Mouse (Mus musculus): ENCODE data around the gene Adgrd1. TPM values are rescaled to one million over a fixed set of nuclear protein-coding genes. Genes with fewer than 3 reads are reported as not detected.

Gene Adgrd1
- polyA plus RNA-seq, 1 experiment from 2014 or later, result not detected

GRCm38 (mm10) chr5:129182554-129182953 is 86.0 kb downstream of the Adgrd1 start:
- Histone ChIP-seq H3K4me1 (ENCODE audit: control insufficient read depth, insufficient read depth, low read length) (no peaks in the 10 kb centered on the region; the same call in 1 of the 2 replicates), H3K27me3 (ENCODE audit: control insufficient read depth, insufficient read depth, low read length) (no peaks in the 10 kb centered on the region), H3K4me2 (ENCODE audit: low read depth, severe bottlenecking) (no peak overlapping the region), H3K27ac (replicated peaks; ENCODE audit: low read depth, low read length) (no peak overlapping the region), H3K4me3 (ENCODE audit: low read depth, low read length) (no peak overlapping the region), H3K9me3 (ENCODE audit: control insufficient read depth, low read length) (no peaks in the 10 kb centered on the region), H3K9ac (ENCODE audit: low read length) (no peak overlapping the region), H3K36me3 (ENCODE audit: control insufficient read depth, insufficient read depth, low read length) (no peaks in the 10 kb centered on the region)
- WGBS, result 36% methylated on average over 8 of the region's 8 CpGs
- DNase-seq (ENCODE audit: low spot score), result no peak
- ATAC-seq (ENCODE audit: insufficient number of reproducible peaks, low FRiP score, low TSS enrichment, low read depth), result no peak

GRCm38 (mm10) chr5:129186260-129186659 is 89.7 kb downstream of the Adgrd1 start:
- Histone ChIP-seq H3K9ac (ENCODE audit: low read length) (no peak overlapping the region), H3K4me3 (ENCODE audit: low read depth, low read length) (no peak overlapping the region), H3K4me1 (ENCODE audit: control insufficient read depth, insufficient read depth, low read length) (no peaks in the 10 kb centered on the region; the same call in 1 of the 2 replicates), H3K27me3 (ENCODE audit: control insufficient read depth, insufficient read depth, low read length) (no peaks in the 10 kb centered on the region), H3K9me3 (ENCODE audit: control insufficient read depth, low read length) (no peaks in the 10 kb centered on the region), H3K27ac (replicated peaks; ENCODE audit: low read depth, low read length) (no peak overlapping the region), H3K4me2 (ENCODE audit: low read depth, severe bottlenecking) (no peak overlapping the region), H3K36me3 (ENCODE audit: control insufficient read depth, insufficient read depth, low read length) (no peaks in the 10 kb centered on the region)
- DNase-seq (ENCODE audit: low spot score), result peak; percentile 55
- WGBS, result 15% methylated on average over 2 of the region's 2 CpGs
- no peak for ATAC-seq (ENCODE audit: insufficient number of reproducible peaks, low FRiP score, low TSS enrichment, low read depth)

DNA sequence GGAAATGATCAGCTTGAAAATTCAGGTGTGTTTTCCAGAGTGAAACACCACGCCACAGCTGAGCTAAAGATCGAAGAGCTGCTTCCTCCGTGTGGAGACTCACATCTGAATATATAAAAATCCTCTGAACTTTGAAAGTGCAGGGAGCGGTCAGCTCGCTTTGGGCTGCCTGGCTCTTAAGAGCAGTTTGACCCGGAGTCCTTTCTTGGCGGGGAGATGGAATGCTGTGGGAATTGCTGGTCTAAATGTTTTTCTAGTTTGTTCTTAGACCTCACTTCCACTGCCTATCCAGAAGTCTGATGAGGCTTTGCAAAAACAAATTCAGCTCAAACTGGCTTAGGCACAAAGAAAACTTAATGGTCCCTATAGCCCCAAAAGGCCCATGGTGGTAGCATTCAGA is 90.4 kb downstream of the Adgrd1 start:
- no peak overlapping the region for H3K9ac ChIP-seq (ENCODE audit: low read length)
- H3K27me3 ChIP-seq (ENCODE audit: control insufficient read depth, insufficient read depth, low read length), result no peaks in the 10 kb centered on the region
- H3K4me2 ChIP-seq (ENCODE audit: low read depth, severe bottlenecking), result no peak overlapping the region
- no peaks in the 10 kb centered on the region for H3K9me3 ChIP-seq (ENCODE audit: control insufficient read depth, low read length)
- H3K4me1 ChIP-seq (ENCODE audit: control insufficient read depth, insufficient read depth, low read length), result no peaks in the 10 kb centered on the region; the same call in 1 of the 2 replicates
- H3K27ac ChIP-seq (replicated peaks; ENCODE audit: low read depth, low read length), result no peak overlapping the region
- no peaks in the 10 kb centered on the region for H3K36me3 ChIP-seq (ENCODE audit: control insufficient read depth, insufficient read depth, low read length)
- WGBS, result 80% methylated on average over 7 of the region's 7 CpGs
- H3K4me3 ChIP-seq (ENCODE audit: low read depth, low read length), result no peak overlapping the region
- no peak for ATAC-seq (ENCODE audit: insufficient number of reproducible peaks, low FRiP score, low TSS enrichment, low read depth)
- no peak for DNase-seq (ENCODE audit: low spot score)

GRCm38 (mm10) chr5:129189071-129189470 is 92.5 kb downstream of the Adgrd1 start:
- no peak for ATAC-seq (ENCODE audit: insufficient number of reproducible peaks, low FRiP score, low TSS enrichment, low read depth)
- Histone ChIP-seq H3K4me2 (ENCODE audit: low read depth, severe bottlenecking) (no peak overlapping the region), H3K27me3 (ENCODE audit: control insufficient read depth, insufficient read depth, low read length) (no peaks in the 10 kb centered on the region), H3K9me3 (ENCODE audit: control insufficient read depth, low read length) (no peaks in the 10 kb centered on the region), H3K9ac (ENCODE audit: low read length) (no peak overlapping the region), H3K4me3 (ENCODE audit: low read depth, low read length) (no peak overlapping the region), H3K36me3 (ENCODE audit: control insufficient read depth, insufficient read depth, low read length) (no peaks in the 10 kb centered on the region), H3K4me1 (ENCODE audit: control insufficient read depth, insufficient read depth, low read length) (no peaks in the 10 kb centered on the region), H3K27ac (replicated peaks; ENCODE audit: low read depth, low read length) (no peak overlapping the region)
- WGBS, result 87% methylated on average over 6 of the region's 6 CpGs
- no peak for DNase-seq (ENCODE audit: low spot score)

DNA sequence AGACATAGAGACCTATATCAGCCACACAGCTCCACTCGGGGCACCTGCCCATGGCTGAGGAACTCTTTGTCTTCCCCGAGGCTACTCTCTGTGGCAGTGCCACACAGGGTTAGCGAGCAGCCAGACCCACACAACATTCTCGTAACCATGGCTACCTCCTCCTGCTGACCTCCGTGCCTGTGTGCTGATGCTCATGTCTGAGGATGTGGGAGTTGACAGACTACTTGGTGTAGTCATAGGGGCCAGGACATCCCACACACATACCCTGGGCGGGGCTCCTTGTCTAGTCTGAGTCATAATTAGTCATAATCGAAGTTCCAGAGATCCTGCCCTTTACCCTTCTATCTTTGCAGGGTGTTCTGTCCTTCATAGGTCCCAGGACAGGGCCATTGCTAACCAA is 93.5 kb downstream of the Adgrd1 start:
- no peak for ATAC-seq (ENCODE audit: insufficient number of reproducible peaks, low FRiP score, low TSS enrichment, low read depth)
- H3K4me3 ChIP-seq (ENCODE audit: low read depth, low read length), result no peak overlapping the region

GRCm38 (mm10) chr5:129196501-129196900 is 100.0 kb downstream of the Adgrd1 start:
- Histone ChIP-seq H3K9ac (ENCODE audit: low read length) (no peak overlapping the region), H3K4me2 (ENCODE audit: low read depth, severe bottlenecking) (no peak overlapping the region), H3K27ac (replicated peaks; ENCODE audit: low read depth, low read length) (no peak overlapping the region), H3K9me3 (ENCODE audit: control insufficient read depth, low read length) (no peaks in the 10 kb centered on the region), H3K4me3 (ENCODE audit: low read depth, low read length) (no peak overlapping the region), H3K4me1 (ENCODE audit: control insufficient read depth, insufficient read depth, low read length) (0 out of 2 replicates have a peak, but pooled peaks cover 3% of the 10 kb centered on the region), H3K27me3 (ENCODE audit: control insufficient read depth, insufficient read depth, low read length) (no peaks in the 10 kb centered on the region), H3K36me3 (ENCODE audit: control insufficient read depth, insufficient read depth, low read length) (no peaks in the 10 kb centered on the region)
- DNase-seq (ENCODE audit: low spot score) (no peak), ATAC-seq (ENCODE audit: insufficient number of reproducible peaks, low FRiP score, low TSS enrichment, low read depth) (no peak)
- 53% methylated on average over 9 of the region's 9 CpGs for WGBS

More for the DNA sequence above, 93.5 kb downstream of the Adgrd1 start:
- Histone ChIP-seq H3K27me3 (ENCODE audit: control insufficient read depth, insufficient read depth, low read length) (no peaks in the 10 kb centered on the region), H3K9ac (ENCODE audit: low read length) (no peak overlapping the region), H3K9me3 (ENCODE audit: control insufficient read depth, low read length) (no peaks in the 10 kb centered on the region), H3K4me1 (ENCODE audit: control insufficient read depth, insufficient read depth, low read length) (no peaks in the 10 kb centered on the region), H3K27ac (replicated peaks; ENCODE audit: low read depth, low read length) (no peak overlapping the region), H3K4me2 (ENCODE audit: low read depth, severe bottlenecking) (no peak overlapping the region), H3K36me3 (ENCODE audit: control insufficient read depth, insufficient read depth, low read length) (no peaks in the 10 kb centered on the region)
- 78% methylated on average over 7 of the region's 7 CpGs for WGBS
- no peak for DNase-seq (ENCODE audit: low spot score)

- H3K4me3 ChIP-seq (ENCODE audit: low read depth, low read length), result no peak overlapping the region
- H3K9ac ChIP-seq (ENCODE audit: low read length), result no peak overlapping the region
- no peak overlapping the region for H3K27ac ChIP-seq (replicated peaks; ENCODE audit: low read depth, low read length)
- DNase-seq (ENCODE audit: low spot score) (no peak), ATAC-seq (ENCODE audit: insufficient number of reproducible peaks, low FRiP score, low TSS enrichment, low read depth) (no peak)
- 0 out of 2 replicates have a peak, but pooled peaks cover 3% of the 10 kb centered on the region for H3K4me1 ChIP-seq (ENCODE audit: control insufficient read depth, insufficient read depth, low read length)
- no peaks in the 10 kb centered on the region for H3K36me3 ChIP-seq (ENCODE audit: control insufficient read depth, insufficient read depth, low read length)
- no peaks in the 10 kb centered on the region for H3K9me3 ChIP-seq (ENCODE audit: control insufficient read depth, low read length)
- WGBS, result 80% methylated on average over 9 of the region's 9 CpGs
- no peaks in the 10 kb centered on the region for H3K27me3 ChIP-seq (ENCODE audit: control insufficient read depth, insufficient read depth, low read length)
- H3K4me2 ChIP-seq (ENCODE audit: low read depth, severe bottlenecking), result no peak overlapping the region
These were observed 100.5 kb downstream of the Adgrd1 start for GRCm38 (mm10) chr5:129196971-129197519.

DNA sequence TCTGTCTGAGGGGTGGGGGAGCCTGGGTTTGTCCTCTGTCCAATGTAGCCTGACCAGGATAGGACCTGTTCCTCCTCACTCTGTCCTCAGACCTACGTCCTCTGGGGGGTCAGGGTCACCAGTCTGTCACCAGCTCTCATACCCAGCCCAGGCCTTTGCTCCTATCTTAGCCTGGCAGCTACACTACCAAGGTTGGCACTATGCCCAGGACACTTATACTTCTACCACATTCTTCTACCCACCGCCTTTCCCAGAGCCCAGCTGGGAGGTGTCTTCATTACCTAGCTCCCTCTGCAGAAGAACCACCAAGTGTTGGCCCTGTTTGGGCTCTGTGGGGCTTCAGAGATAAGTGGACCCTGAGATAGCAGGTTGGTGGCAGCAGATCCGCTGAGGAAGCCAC is 103.6 kb downstream of the Adgrd1 start:
- ATAC-seq (ENCODE audit: insufficient number of reproducible peaks, low FRiP score, low TSS enrichment, low read depth) (no peak), DNase-seq (ENCODE audit: low spot score) (no peak)
- no peak overlapping the region for H3K27ac ChIP-seq (replicated peaks; ENCODE audit: low read depth, low read length)
- H3K9me3 ChIP-seq (ENCODE audit: control insufficient read depth, low read length), result no peaks in the 10 kb centered on the region
- no peak overlapping the region for H3K4me3 ChIP-seq (ENCODE audit: low read depth, low read length)
- H3K4me2 ChIP-seq (ENCODE audit: low read depth, severe bottlenecking), result no peak overlapping the region
- WGBS, result 89% methylated on average over 3 of the region's 3 CpGs
- H3K36me3 ChIP-seq (ENCODE audit: control insufficient read depth, insufficient read depth, low read length), result no peaks in the 10 kb centered on the region
- H3K9ac ChIP-seq (ENCODE audit: low read length), result no peak overlapping the region
- H3K27me3 ChIP-seq (ENCODE audit: control insufficient read depth, insufficient read depth, low read length), result no peaks in the 10 kb centered on the region
- 0 out of 2 replicates have a peak, but pooled peaks cover 3% of the 10 kb centered on the region for H3K4me1 ChIP-seq (ENCODE audit: control insufficient read depth, insufficient read depth, low read length)

- H3K9me3 ChIP-seq (ENCODE audit: control insufficient read depth, low read length), result no peaks in the 10 kb centered on the region
- H3K4me3 ChIP-seq (ENCODE audit: low read depth, low read length), result no peak overlapping the region
- H3K9ac ChIP-seq (ENCODE audit: low read length), result no peak overlapping the region
- no peak overlapping the region for H3K4me2 ChIP-seq (ENCODE audit: low read depth, severe bottlenecking)
- no peak overlapping the region for H3K27ac ChIP-seq (replicated peaks; ENCODE audit: low read depth, low read length)
- H3K36me3 ChIP-seq (ENCODE audit: control insufficient read depth, insufficient read depth, low read length), result no peaks in the 10 kb centered on the region
- no peak for ATAC-seq (ENCODE audit: insufficient number of reproducible peaks, low FRiP score, low TSS enrichment, low read depth)
- H3K27me3 ChIP-seq (ENCODE audit: control insufficient read depth, insufficient read depth, low read length), result no peaks in the 10 kb centered on the region
- H3K4me1 ChIP-seq (ENCODE audit: control insufficient read depth, insufficient read depth, low read length), result no peaks in the 10 kb centered on the region
- no peak for DNase-seq (ENCODE audit: low spot score)
These were observed 111.7 kb downstream of the Adgrd1 start for GRCm38 (mm10) chr5:129208279-129208678.
